In genomic region chr13:19395688-19396354, GRCm38 (mm10) we compare ENCODE assay signal across 8 mouse cellular contexts. TPM values are rescaled to one million over a fixed set of nuclear protein-coding genes. Genes with fewer than 3 reads are reported as not detected.
DNase-seq lines count a peak whose midpoint lies in the region; ATAC-seq and TF ChIP-seq lines count a peak whose summit lies in the region.

Gene Stard3nl, minus strand, starts transcription at chr13:19395795.

- no peak; the same call in 1 of the 2 replicates for TF ChIP-seq CTCF in kidney, postnatal 0 days (IDR thresholded peaks at IDR 0.05; ENCODE audit: low read depth)

- under 1% methylated on average over 37 of the region's 37 CpGs for WGBS in heart, embryonic 12.5 days
- under 1% methylated on average over 37 of the region's 37 CpGs for WGBS in kidney, postnatal 0 days
- 2% methylated on average over 37 of the region's 37 CpGs for WGBS in liver, embryonic 11.5 days
- WGBS in stomach, embryonic 14.5 days, result 1% methylated on average over 37 of the region's 37 CpGs

- H3K36me3 ChIP-seq in heart, embryonic 12.5 days, result no peaks in the 10 kb centered on the region
- H3K36me3 ChIP-seq in kidney, postnatal 0 days (ENCODE audit: insufficient read depth, low read length), result no peaks in the 10 kb centered on the region
- no peaks in the 10 kb centered on the region for H3K36me3 ChIP-seq in liver, embryonic 11.5 days (ENCODE audit: control insufficient read depth, insufficient read depth, low read length)
- H3K36me3 ChIP-seq in stomach, embryonic 14.5 days (ENCODE audit: control insufficient read depth, insufficient read depth, low read length), result no peaks in the 10 kb centered on the region

- peak within 1 kb of the TSS; percentile 76 for H3K4me3 ChIP-seq in heart, embryonic 12.5 days
- peak within 1 kb of the TSS; percentile 81 for H3K4me3 ChIP-seq in kidney, postnatal 0 days (replicated peaks; ENCODE audit: low read depth, low read length)
- H3K4me3 ChIP-seq in liver, embryonic 11.5 days (ENCODE audit: low read depth, low read length), result peak within 1 kb of the TSS; percentile 76
- H3K4me3 ChIP-seq in stomach, embryonic 14.5 days (ENCODE audit: low read depth, low read length), result peak within 1 kb of the TSS; percentile 66

- ATAC-seq in erythroid progenitor cell, adult 5-6 weeks (replicated peaks; ENCODE audit: low FRiP score, poor library complexity, severe bottlenecking), result peak; percentile 99
- ATAC-seq in heart, embryonic 12.5 days (ENCODE audit: insufficient number of reproducible peaks, low FRiP score), result peak; percentile 99
- ATAC-seq in kidney, postnatal 0 days (replicated peaks; ENCODE audit: low FRiP score, low read depth), result peak; percentile 99
- ATAC-seq in liver, embryonic 11.5 days (replicated peaks; ENCODE audit: low FRiP score), result peak; percentile 99
- peak; percentile 98 for ATAC-seq in stomach, embryonic 14.5 days (ENCODE audit: insufficient number of reproducible peaks, insufficient read depth, low FRiP score, low read depth)

- H3K27ac ChIP-seq in heart, embryonic 12.5 days (ENCODE audit: poor library complexity, severe bottlenecking), result peak within 1 kb of the TSS; percentile 93
- H3K27ac ChIP-seq in kidney, postnatal 0 days, result peak within 1 kb of the TSS; percentile 84
- H3K27ac ChIP-seq in liver, embryonic 11.5 days (ENCODE audit: low read depth, low read length), result peak within 1 kb of the TSS; percentile 60; the same call in 1 of the 2 replicates
- peak within 1 kb of the TSS; percentile 85 for H3K27ac ChIP-seq in stomach, embryonic 14.5 days (ENCODE audit: low read length)

- peak; percentile 98 for DNase-seq in CD4-positive helper T cell, adult 2 months (ENCODE audit: low read depth, low spot score)
- DNase-seq in brain, embryonic 18.5 days (ENCODE audit: low read depth, low spot score), result peak; percentile 97
- DNase-seq in kidney, postnatal 0 days (ENCODE audit: low spot score), result peak; percentile 99
- peak; percentile 91 for DNase-seq in liver, embryonic 11.5 days (ENCODE audit: low spot score)
- DNase-seq in naive thymus-derived CD4-positive, alpha-beta T cell, adult 2 months (ENCODE audit: low read depth), result peak; percentile 98

- peak within 1 kb of the TSS; percentile 58 for H3K4me2 ChIP-seq in heart, embryonic 12.5 days
- H3K4me2 ChIP-seq in kidney, postnatal 0 days (ENCODE audit: low read length), result peak within 1 kb of the TSS; percentile 69
- H3K4me2 ChIP-seq in liver, embryonic 11.5 days, result peak within 1 kb of the TSS; percentile 65
- peak within 1 kb of the TSS; percentile 53 for H3K4me2 ChIP-seq in stomach, embryonic 14.5 days (replicated peaks; ENCODE audit: low read depth, low read length)

- H3K4me1 ChIP-seq in heart, embryonic 12.5 days (replicated peaks), result peaks cover 15% of the 10 kb centered on the region
- H3K4me1 ChIP-seq in kidney, postnatal 0 days (replicated peaks; ENCODE audit: insufficient read depth, low read length), result 0 out of 2 replicates have a peak, but pooled peaks cover 7% of the 10 kb centered on the region
- H3K4me1 ChIP-seq in liver, embryonic 11.5 days (replicated peaks; ENCODE audit: control insufficient read depth, insufficient read depth, low read length), result peaks cover 12% of the 10 kb centered on the region
- peaks cover 14% of the 10 kb centered on the region; the same call in 1 of the 2 replicates for H3K4me1 ChIP-seq in stomach, embryonic 14.5 days (ENCODE audit: control insufficient read depth, insufficient read depth, low read length)

- no peaks in the 10 kb centered on the region for H3K27me3 ChIP-seq in heart, embryonic 12.5 days (replicated peaks)
- H3K27me3 ChIP-seq in kidney, postnatal 0 days (ENCODE audit: insufficient read depth, low read length), result no peaks in the 10 kb centered on the region
- H3K27me3 ChIP-seq in liver, embryonic 11.5 days (replicated peaks; ENCODE audit: control insufficient read depth, insufficient read depth, low read length), result no peaks in the 10 kb centered on the region
- no peaks in the 10 kb centered on the region for H3K27me3 ChIP-seq in stomach, embryonic 14.5 days (ENCODE audit: control insufficient read depth, insufficient read depth, low read length)

- H3K9ac ChIP-seq in heart, embryonic 12.5 days, result peak within 1 kb of the TSS; percentile 86
- peak within 1 kb of the TSS; percentile 81 for H3K9ac ChIP-seq in kidney, postnatal 0 days (ENCODE audit: low read depth, low read length)
- peak within 1 kb of the TSS; percentile 84 for H3K9ac ChIP-seq in liver, embryonic 11.5 days (ENCODE audit: low read depth, low read length)
- H3K9ac ChIP-seq in stomach, embryonic 14.5 days (replicated peaks; ENCODE audit: low read depth, low read length), result peak within 1 kb of the TSS; percentile 66

- no peaks in the 10 kb centered on the region for H3K9me3 ChIP-seq in heart, embryonic 12.5 days (replicated peaks)
- no peaks in the 10 kb centered on the region for H3K9me3 ChIP-seq in kidney, postnatal 0 days (replicated peaks; ENCODE audit: low read length)
- H3K9me3 ChIP-seq in liver, embryonic 11.5 days (ENCODE audit: control insufficient read depth, low read length), result no peaks in the 10 kb centered on the region
- H3K9me3 ChIP-seq in stomach, embryonic 14.5 days (ENCODE audit: control insufficient read depth, low read depth, low read length), result no peaks in the 10 kb centered on the region

RNA-seq across cellular contexts. Expression of gene Stard3nl, which starts in this region (rescaled TPM):
- 12.6 and 56.6 TPM in 2 replicates for total RNA-seq in erythroid progenitor cell, adult 5-6 weeks (2015; ENCODE audit: low replicate concordance)
- 5.7 and 6.5 TPM in 2 replicates for total RNA-seq in erythroid progenitor cell, adult 5-6 weeks (2017; ENCODE audit: low replicate concordance)
- 90.7 and 93.0 TPM in 2 replicates for polyA plus RNA-seq in heart, embryonic 12.5 days (2016; fragmentation: Nextera tagmentation; extraction: Ambion mirVana)
- 87.8 and 91.9 TPM in 2 replicates for polyA plus RNA-seq in kidney, postnatal 0 days (2015; fragmentation: Nextera tagmentation; extraction: Ambion mirVana)
- polyA plus RNA-seq in liver, embryonic 11.5 days (2014; fragmentation: Nextera tagmentation; extraction: Ambion mirVana), result 53.1 and 53.7 TPM in 2 replicates
- polyA plus RNA-seq in stomach, embryonic 14.5 days (2014; fragmentation: Nextera tagmentation; extraction: Ambion mirVana), result 115 and 116 TPM in 2 replicates

Comparison
In these comparisons a context has a peak if more than half of its experiments do, and no peak if none do; other contexts are left out.
1. Peak in every context shown above with its lines: DNase-seq, ATAC-seq, H3K4me3 ChIP-seq and H3K27ac ChIP-seq.